In the genomic region with DNA sequence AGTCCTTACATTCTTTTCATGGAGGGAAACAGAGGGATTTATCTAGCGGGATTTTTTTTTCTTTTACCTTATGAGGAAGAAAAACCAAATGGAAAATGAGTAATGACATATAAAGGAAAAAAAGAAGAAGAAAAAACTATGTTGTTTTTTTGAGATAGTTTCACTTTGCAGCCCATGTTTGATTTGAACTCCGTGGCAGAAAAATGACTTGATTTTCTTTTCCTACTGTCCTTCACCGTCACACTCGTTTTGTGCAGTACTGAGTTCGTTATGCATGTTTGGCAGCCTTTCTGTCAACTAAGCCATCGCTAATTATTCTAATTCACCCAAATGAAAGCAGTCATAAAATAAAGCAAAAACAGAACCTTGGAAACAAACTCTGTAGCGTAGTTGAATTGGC, we compare ENCODE assay signal across 8 mouse cellular contexts. TPM values are rescaled to one million over a fixed set of nuclear protein-coding genes. Genes with fewer than 3 reads are reported as not detected.
DNase-seq lines count a peak whose midpoint lies in the region; ATAC-seq and TF ChIP-seq lines count a peak whose summit lies in the region.

No protein-coding gene starts in this region.

- DNase-seq in CD4-positive, CD25-positive, alpha-beta regulatory T cell, adult 2 months (ENCODE audit: low read depth, low spot score): peak; percentile 12
- DNase-seq in retina, embryonic 14.5 days (ENCODE audit: low spot score): peak; percentile 3
- no peak for DNase-seq in retina, postnatal 1 day
- DNase-seq in limb, embryonic 14.5 days (ENCODE audit: low spot score): no peak
- no peak for DNase-seq in gastrocnemius, postnatal 10 days
- DNase-seq in gastrocnemius, adult 8-10 months (ENCODE audit: low spot score in 2 of 2): no peak

- 0 out of 2 replicates have a peak overlapping the region, but pooled peaks have one; percentile 85 for H3K27ac ChIP-seq in limb, embryonic 14.5 days (replicated peaks; ENCODE audit: low read depth, low read length)
- H3K27ac ChIP-seq in stomach, embryonic 16.5 days (ENCODE audit: low read length): peak overlapping the region; percentile 97

- ATAC-seq in CD4-positive, CD25-positive, alpha-beta regulatory T cell, adult 4 months: no peak
- ATAC-seq in limb, embryonic 14.5 days (ENCODE audit: low FRiP score, low read depth): no peak
- ATAC-seq in stomach, embryonic 16.5 days (ENCODE audit: insufficient read depth, low FRiP score): no peak

- no peak for TF ChIP-seq POLR2A in limb, embryonic 14.5 days (IDR thresholded peaks at IDR 0.05; ENCODE audit: borderline replicate concordance, extremely low read depth, insufficient read depth, insufficient read length)

- peak overlapping the region; percentile 72 for H3K4me3 ChIP-seq in limb, embryonic 14.5 days (replicated peaks; ENCODE audit: low read length)
- peak overlapping the region; percentile 76 for H3K4me3 ChIP-seq in stomach, embryonic 16.5 days (replicated peaks; ENCODE audit: low read length)

- H3K4me1 ChIP-seq in limb, embryonic 14.5 days (ENCODE audit: control insufficient read depth, insufficient read depth, low read length): peaks cover 7% of the 10 kb centered on the region; the same call in 1 of the 2 replicates
- H3K4me1 ChIP-seq in stomach, embryonic 16.5 days (ENCODE audit: control insufficient read depth, insufficient read depth, low read length): peaks cover 11% of the 10 kb centered on the region

- H3K27me3 ChIP-seq in limb, embryonic 14.5 days (ENCODE audit: control insufficient read depth, insufficient read depth, low read length): peaks cover 18% of the 10 kb centered on the region; the same call in 1 of the 2 replicates
- H3K27me3 ChIP-seq in stomach, embryonic 16.5 days (ENCODE audit: control insufficient read depth, insufficient read depth, low read length): peaks cover 13% of the 10 kb centered on the region; the same call in 1 of the 2 replicates

- no peaks in the 10 kb centered on the region for H3K9me3 ChIP-seq in limb, embryonic 14.5 days (ENCODE audit: control insufficient read depth, low read length)
- H3K9me3 ChIP-seq in stomach, embryonic 16.5 days (replicated peaks; ENCODE audit: control insufficient read depth, low read length): no peaks in the 10 kb centered on the region

- peak overlapping the region; percentile 86 for H3K4me2 ChIP-seq in limb, embryonic 14.5 days (replicated peaks; ENCODE audit: low read depth, low read length, severe bottlenecking)
- peak overlapping the region; percentile 81 for H3K4me2 ChIP-seq in stomach, embryonic 16.5 days (ENCODE audit: low read depth, low read length)

- H3K9ac ChIP-seq in limb, embryonic 14.5 days (ENCODE audit: low read depth, low read length, severe bottlenecking): peak overlapping the region; percentile 82
- peak overlapping the region; percentile 92 for H3K9ac ChIP-seq in stomach, embryonic 16.5 days (ENCODE audit: low read length)

- 5% methylated on average over 7 of the region's 7 CpGs for WGBS in limb, embryonic 14.5 days
- WGBS in stomach, embryonic 16.5 days: 18% methylated on average over 7 of the region's 7 CpGs

- no peaks in the 10 kb centered on the region for H3K36me3 ChIP-seq in limb, embryonic 14.5 days (ENCODE audit: control insufficient read depth, insufficient read depth, low read length)
- H3K36me3 ChIP-seq in stomach, embryonic 16.5 days (ENCODE audit: control insufficient read depth, insufficient read depth, low read length): no peaks in the 10 kb centered on the region

RNA-seq across cellular contexts. Expression of gene Zfp292, which starts 4.5 kb away (rescaled TPM):
- polyA plus RNA-seq in CD4-positive, CD25-positive, alpha-beta regulatory T cell, adult 4 months (2017; shearing (Covaris generic)): 10 to 100 TPM; 22.0 to 28.5 TPM
- polyA plus RNA-seq in limb, embryonic 14.5 days (2012; rRNA removed): 10.3 and 11.9 TPM in 2 replicates
- polyA plus RNA-seq in limb, embryonic 14.5 days (2014; fragmentation: Nextera tagmentation; extraction: Ambion mirVana): 23.2 and 27.3 TPM in 2 replicates
- 14.0 and 14.8 TPM in 2 replicates for polyA plus RNA-seq in stomach, embryonic 16.5 days (2015; fragmentation: Nextera tagmentation; extraction: Ambion mirVana)
- total RNA-seq in gastrocnemius, postnatal 10 days (2021): 10 to 100 TPM; 11.8 to 14.5 TPM
- total RNA-seq in gastrocnemius, adult 8-10 months (2022): 1 to 10 TPM; 8.3 to 9.6 (median 9.4) TPM

RNA-seq across cellular contexts. Expression of gene Cga, which starts 6.3 kb away (rescaled TPM):
- not detected for polyA plus RNA-seq in CD4-positive, CD25-positive, alpha-beta regulatory T cell, adult 4 months (2017; shearing (Covaris generic))
- not detected in 2 replicates for polyA plus RNA-seq in limb, embryonic 14.5 days (2012; rRNA removed)
- polyA plus RNA-seq in limb, embryonic 14.5 days (2014; fragmentation: Nextera tagmentation; extraction: Ambion mirVana): not detected in 2 replicates
- polyA plus RNA-seq in stomach, embryonic 16.5 days (2015; fragmentation: Nextera tagmentation; extraction: Ambion mirVana): not detected in 2 replicates
- not detected for total RNA-seq in gastrocnemius, postnatal 10 days (2021)
- not detected for total RNA-seq in gastrocnemius, adult 8-10 months (2022)

Comparison
In these comparisons a context has a peak if more than half of its experiments do, and no peak if none do; other contexts are left out.
1. DNase-seq: peak in CD4-positive, CD25-positive, alpha-beta regulatory T cell, adult 2 months (single experiment) and retina, embryonic 14.5 days (single experiment); none in retina, postnatal 1 day (single experiment), limb, embryonic 14.5 days (single experiment), gastrocnemius, postnatal 10 days (single experiment) and gastrocnemius, adult 8-10 months (0 of 2).